Mouse (Mus musculus) liver, embryonic 12.5 days (tissue): ENCODE measurements around the gene Calcoco2. TPM values are rescaled to one million over a fixed set of nuclear protein-coding genes. Genes with fewer than 3 reads are reported as not detected.
"Not testable (repeated sequence)": the region's sequence is repeated elsewhere in the genome, so short reads cannot be mapped to it uniquely, and the experiment has no call there.

Source experiments
- ATAC-seq: fragments of 200-750 bp; cut with Nextera tagmentation; 2 replicates; pipeline ENCODE4 v1.8.0; 2017; ENCODE audit warnings: moderate number of reproducible peaks, mild to moderate bottlenecking, moderate library complexity
- H3K27ac ChIP-seq: fragments of 300-500 bp; sonication (generic); 2 replicates; pipeline ENCODE4 v1.5.1; 2016; ENCODE audit warnings: mild to moderate bottlenecking
- H3K27me3 ChIP-seq: fragments of 300-500 bp; sonication (generic); replicated peaks from 2 replicates; pipeline ENCODE4 v1.6.1; 2016; ENCODE audit warnings: mild to moderate bottlenecking, moderate library complexity
- H3K36me3 ChIP-seq: fragments of 300-500 bp; sonication (generic); 2 replicates; pipeline ENCODE4 v1.6.1; 2016; ENCODE audit warnings: mild to moderate bottlenecking, moderate library complexity
- H3K4me1 ChIP-seq: fragments of 300-500 bp; sonication (generic); 2 replicates; pipeline ENCODE4 v1.6.1; 2016
- H3K4me2 ChIP-seq: fragments of 300-500 bp; sonication (generic); 2 replicates; pipeline ENCODE4 v1.6.1; 2016; ENCODE audit warnings: mild to moderate bottlenecking, moderate library complexity
- H3K4me3 ChIP-seq: fragments of 300-500 bp; sonication (generic); 2 replicates; pipeline ENCODE4 v1.5.1; 2016; ENCODE audit warnings: mild to moderate bottlenecking, moderate library complexity
- H3K9ac ChIP-seq: fragments of 300-500 bp; sonication (generic); 2 replicates; pipeline ENCODE4 v1.6.1; 2016; ENCODE audit warnings: mild to moderate bottlenecking, moderate library complexity
- H3K9me3 ChIP-seq: fragments of 300-500 bp; sonication (generic); replicated peaks from 2 replicates; pipeline ENCODE4 v1.6.1; 2016; ENCODE audit warnings: mild to moderate bottlenecking, moderate library complexity
- WGBS: fragments of 180-500 bp; shearing (Covaris S2); methylation state at CpG from one replicate; pipeline ENCODE4 v1.1.7; 2016; ENCODE audit not compliant: insufficient replicate concordance; 5-methylcytosine and 5-hydroxymethylcytosine counted together
- polyA plus RNA-seq: library from polyadenylated mRNA; unstranded; fragments of >200 nt; fragmentation: Nextera tagmentation; extraction: Ambion mirVana; gene quantifications from 2 replicates; pipeline ENCODE4 v1.2.1, GENCODE M21; 2016

Calcoco2 gene
- polyA plus RNA-seq, 1 experiment from 2014 or later: not detected

GRCm38 (mm10) chr11:96116116-96116515 lies 4.4 kb upstream of the Calcoco2 start:
- Histone ChIP-seq H3K36me3 (no peaks in the 10 kb centered on the region), H3K9me3 (no peaks in the 10 kb centered on the region), H3K4me3 (no peak overlapping the region), H3K27me3 (peaks cover 22% of the 10 kb centered on the region), H3K4me2 (no peak overlapping the region), H3K9ac (no peak overlapping the region), H3K4me1 (no peaks in the 10 kb centered on the region), H3K27ac (no peak overlapping the region)
- WGBS: 69% methylated on average over 3 of the region's 3 CpGs
- no peak for ATAC-seq

- H3K9me3 ChIP-seq: no peaks in the 10 kb centered on the region
- no peak overlapping the region for H3K4me2 ChIP-seq
- H3K27ac ChIP-seq: no peak overlapping the region
- peaks cover 15% of the 10 kb centered on the region for H3K27me3 ChIP-seq
- H3K4me1 ChIP-seq: no peaks in the 10 kb centered on the region
- 68% methylated on average over 6 of the region's 6 CpGs for WGBS
- H3K36me3 ChIP-seq: no peaks in the 10 kb centered on the region
- no peak overlapping the region for H3K9ac ChIP-seq
- no peak overlapping the region for H3K4me3 ChIP-seq
- ATAC-seq: no peak
Measured at GRCm38 (mm10) chr11:96115416-96115815, 3.7 kb upstream of the Calcoco2 start.

DNA sequence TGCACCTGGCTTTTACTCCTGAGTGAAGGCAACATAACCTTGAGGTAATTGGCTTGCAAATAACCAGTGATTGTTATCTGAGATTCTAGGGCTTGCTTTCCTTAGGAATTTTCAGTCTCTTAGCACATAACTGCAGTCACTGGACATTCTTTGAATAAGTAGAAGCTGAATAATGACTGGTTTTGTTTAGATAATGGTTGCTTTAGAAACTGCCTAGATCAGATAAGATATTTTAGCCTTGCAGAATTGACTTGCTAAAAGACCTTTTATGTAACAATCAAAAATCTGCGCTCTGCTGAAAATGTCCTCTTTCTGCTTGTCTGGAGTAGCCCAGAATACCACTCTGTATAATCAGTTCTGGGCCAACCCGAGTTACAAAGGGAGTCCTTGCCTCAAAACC lies 2.3 kb upstream of the Calcoco2 start:
- Histone ChIP-seq H3K4me1 (no peaks in the 10 kb centered on the region), H3K9ac (no peak overlapping the region), H3K27me3 (peaks cover 9% of the 10 kb centered on the region), H3K4me3 (no peak overlapping the region), H3K4me2 (no peak overlapping the region), H3K9me3 (no peaks in the 10 kb centered on the region), H3K27ac (no peak overlapping the region), H3K36me3 (no peaks in the 10 kb centered on the region)
- no peak for ATAC-seq
- WGBS: 53% methylated on average over 2 of the region's 2 CpGs

- H3K4me2 ChIP-seq, H3K4me1 ChIP-seq, H3K27me3 ChIP-seq, H3K9ac ChIP-seq, H3K4me3 ChIP-seq, H3K36me3 ChIP-seq, H3K9me3 ChIP-seq, ATAC-seq, H3K27ac ChIP-seq: not testable (repeated sequence)
- WGBS: 48% methylated on average over 2 of the region's 2 CpGs
Measured at GRCm38 (mm10) chr11:96110950-96111349, 814 bp downstream of the Calcoco2 start.

DNA sequence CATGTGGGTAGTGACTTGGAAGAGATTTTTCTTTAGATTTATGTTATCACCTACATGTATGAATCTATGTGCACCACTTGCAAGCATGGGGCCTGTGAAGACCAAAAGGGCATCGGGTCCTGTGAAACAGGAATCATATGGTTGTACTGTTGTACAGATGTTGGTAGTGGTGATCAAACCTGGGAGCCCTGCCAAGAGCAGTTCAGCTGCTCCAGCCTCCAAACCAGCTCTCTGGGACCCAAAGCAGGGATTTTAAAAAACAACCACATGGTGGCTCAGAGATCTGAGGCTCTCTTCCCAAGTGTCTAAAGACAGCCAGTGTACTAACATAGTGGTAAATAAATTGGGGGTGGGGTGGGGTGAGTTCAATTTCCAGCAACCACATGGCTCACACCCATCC lies 3.4 kb downstream of the Calcoco2 start:
- Histone ChIP-seq H3K9ac (no peak overlapping the region), H3K36me3 (no peaks in the 10 kb centered on the region), H3K4me1 (no peaks in the 10 kb centered on the region), H3K27ac (no peak overlapping the region), H3K9me3 (no peaks in the 10 kb centered on the region), H3K27me3 (peaks cover 11% of the 10 kb centered on the region), H3K4me2 (no peak overlapping the region), H3K4me3 (no peak overlapping the region)
- no peak for ATAC-seq
- WGBS: 58% methylated on average over 1 of the region's 1 CpGs

DNA sequence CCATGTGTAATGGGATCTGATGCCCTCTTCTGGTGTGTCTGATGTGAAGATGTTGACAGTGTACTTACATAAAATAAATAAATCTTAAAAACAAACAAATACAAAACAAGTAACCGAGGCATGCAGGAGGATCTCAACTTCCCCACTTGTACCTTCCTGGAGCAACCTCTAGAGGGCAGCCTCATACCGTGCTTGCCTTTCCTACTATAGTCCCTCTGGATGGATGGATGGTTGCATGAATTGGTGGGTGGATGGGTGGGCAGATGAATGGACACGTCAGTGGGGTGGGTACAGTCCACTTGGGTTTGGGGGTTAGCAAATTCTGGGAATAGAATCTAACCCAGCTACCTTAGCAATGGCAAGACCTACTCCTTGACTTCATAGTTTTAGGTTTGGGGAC lies 18.4 kb downstream of the Calcoco2 start:
- ATAC-seq: no peak
- Histone ChIP-seq H3K4me2 (no peak overlapping the region), H3K27me3 (peaks cover 18% of the 10 kb centered on the region; the same call in 1 of the 2 replicates), H3K4me1 (no peaks in the 10 kb centered on the region), H3K9me3 (no peaks in the 10 kb centered on the region), H3K36me3 (no peaks in the 10 kb centered on the region), H3K27ac (no peak overlapping the region), H3K9ac (no peak overlapping the region), H3K4me3 (no peak overlapping the region)
- 9% methylated on average over 3 of the region's 3 CpGs for WGBS

GRCm38 (mm10) chr11:96092674-96093291 lies 19.0 kb downstream of the Calcoco2 start:
- ATAC-seq: no peak
- H3K36me3 ChIP-seq: no peaks in the 10 kb centered on the region
- 0 out of 2 replicates have a peak, but pooled peaks cover 3% of the 10 kb centered on the region for H3K9me3 ChIP-seq
- 31% methylated on average over 7 of the region's 7 CpGs for WGBS
- H3K27ac ChIP-seq: no peak overlapping the region
- H3K4me2 ChIP-seq: no peak overlapping the region
- no peak overlapping the region for H3K4me3 ChIP-seq
- peaks cover 18% of the 10 kb centered on the region; the same call in 1 of the 2 replicates for H3K27me3 ChIP-seq
- no peaks in the 10 kb centered on the region for H3K4me1 ChIP-seq
- H3K9ac ChIP-seq: no peak overlapping the region

DNA sequence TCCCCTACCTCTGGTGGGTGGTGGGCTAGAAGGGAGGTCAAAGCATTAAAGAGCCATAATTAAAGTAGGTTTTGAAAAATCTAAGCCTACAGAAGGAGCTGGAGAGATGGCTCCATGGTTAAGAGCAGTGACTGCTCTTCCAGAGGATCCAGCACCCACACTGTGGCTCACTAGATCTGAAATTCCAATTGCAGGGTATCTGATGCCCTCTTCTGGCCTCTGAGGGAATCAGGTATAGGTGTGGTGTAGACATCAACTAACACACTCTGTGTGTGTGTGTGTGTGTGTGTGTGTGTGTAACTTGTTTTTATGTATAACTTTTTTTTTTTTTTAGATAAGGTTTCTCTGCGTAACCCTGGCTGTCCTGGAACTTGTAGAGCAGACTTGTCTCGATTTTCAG lies 20.7 kb downstream of the Calcoco2 start:
- Histone ChIP-seq H3K36me3 (no peaks in the 10 kb centered on the region), H3K4me1 (no peaks in the 10 kb centered on the region), H3K9me3 (0 out of 2 replicates have a peak, but pooled peaks cover 3% of the 10 kb centered on the region), H3K4me3 (no peak overlapping the region), H3K27me3 (0 out of 2 replicates have a peak, but pooled peaks cover 12% of the 10 kb centered on the region), H3K4me2 (no peak overlapping the region), H3K9ac (no peak overlapping the region), H3K27ac (no peak overlapping the region)
- ATAC-seq: no peak
- WGBS: 30% methylated on average over 2 of the region's 2 CpGs

DNA sequence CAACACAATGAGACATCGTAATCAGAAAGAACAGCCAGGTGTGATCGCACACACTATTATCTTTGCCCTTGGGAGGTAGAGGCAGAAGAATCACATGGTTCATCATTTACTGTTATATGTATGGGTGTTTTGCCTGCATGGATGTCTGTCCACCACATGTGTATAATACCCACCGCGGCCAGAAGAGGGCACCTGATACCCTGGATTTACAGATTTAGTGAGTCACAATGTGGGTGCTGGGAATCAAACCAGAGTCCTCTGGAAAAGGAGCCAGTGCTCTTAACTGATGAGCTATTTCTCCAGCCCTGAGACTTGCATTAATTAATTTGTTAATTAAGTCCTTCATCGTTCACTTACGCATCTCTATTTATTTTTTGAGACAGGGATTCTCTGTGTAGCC lies 23.8 kb downstream of the Calcoco2 start:
- no peak overlapping the region for H3K4me3 ChIP-seq
- H3K27me3 ChIP-seq: 0 out of 2 replicates have a peak, but pooled peaks cover 16% of the 10 kb centered on the region
- H3K9me3 ChIP-seq: 0 out of 2 replicates have a peak, but pooled peaks cover 3% of the 10 kb centered on the region
- ATAC-seq: no peak
- no peak overlapping the region for H3K9ac ChIP-seq
- no peaks in the 10 kb centered on the region for H3K4me1 ChIP-seq
- no peak overlapping the region for H3K4me2 ChIP-seq
- no peak overlapping the region for H3K27ac ChIP-seq
- WGBS: 81% methylated on average over 6 of the region's 6 CpGs
- H3K36me3 ChIP-seq: no peaks in the 10 kb centered on the region

DNA sequence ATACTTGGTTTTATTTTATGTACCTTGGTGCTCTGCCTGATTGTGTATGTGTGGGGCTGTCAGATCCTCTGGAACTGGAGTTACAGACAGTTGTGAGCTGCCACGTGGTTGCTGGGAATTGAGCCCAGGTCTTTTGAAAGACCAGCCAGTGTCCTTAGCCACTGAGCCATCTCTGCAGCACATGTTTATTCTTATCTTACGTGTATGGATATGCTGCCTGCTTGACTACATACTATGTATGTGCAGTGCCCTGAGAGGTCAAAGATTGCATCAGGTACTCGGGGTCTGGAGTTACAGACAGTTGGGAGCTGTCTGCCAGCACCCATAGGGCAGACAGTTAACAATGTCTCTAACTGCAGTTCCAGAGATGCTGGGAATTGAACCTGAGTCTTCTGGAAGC lies 29.1 kb downstream of the Calcoco2 start:
- Histone ChIP-seq H3K36me3 (no peaks in the 10 kb centered on the region), H3K9me3 (no peaks in the 10 kb centered on the region), H3K27ac (no peak overlapping the region), H3K27me3 (0 out of 2 replicates have a peak, but pooled peaks cover 14% of the 10 kb centered on the region), H3K9ac (no peak overlapping the region), H3K4me3 (no peak overlapping the region), H3K4me1 (no peaks in the 10 kb centered on the region), H3K4me2 (no peak overlapping the region)
- no peak for ATAC-seq
- WGBS: 57% methylated on average over 3 of the region's 3 CpGs

- 65% methylated on average over 5 of the region's 5 CpGs for WGBS
- Histone ChIP-seq H3K9ac (no peak overlapping the region), H3K27ac (no peak overlapping the region), H3K27me3 (0 out of 2 replicates have a peak, but pooled peaks cover 9% of the 10 kb centered on the region), H3K36me3 (no peaks in the 10 kb centered on the region), H3K4me1 (peaks cover 10% of the 10 kb centered on the region), H3K4me2 (no peak overlapping the region), H3K4me3 (no peak overlapping the region), H3K9me3 (no peaks in the 10 kb centered on the region)
- ATAC-seq: no peak
Measured at GRCm38 (mm10) chr11:96080736-96081135, 31.0 kb downstream of the Calcoco2 start.

GRCm38 (mm10) chr11:96076221-96077105 lies 35.3 kb downstream of the Calcoco2 start:
- peak overlapping the region; percentile 84 for H3K4me2 ChIP-seq
- no peaks in the 10 kb centered on the region for H3K27me3 ChIP-seq
- peak overlapping the region; percentile 50 for H3K9ac ChIP-seq
- no peak for ATAC-seq
- peak overlapping the region; percentile 62; the same call in 1 of the 2 replicates for H3K27ac ChIP-seq
- H3K9me3 ChIP-seq: no peaks in the 10 kb centered on the region
- peak overlapping the region; percentile 74 for H3K4me3 ChIP-seq
- 55% methylated on average over 13 of the region's 13 CpGs for WGBS
- H3K36me3 ChIP-seq: peaks cover 19% of the 10 kb centered on the region
- peaks cover 35% of the 10 kb centered on the region for H3K4me1 ChIP-seq
